Mouse (Mus musculus): Measurements from ENCODE around the gene Chd2. TPM values are rescaled to one million over a fixed set of nuclear protein-coding genes. Genes with fewer than 3 reads are reported as not detected.

Chd2 gene
- polyA plus RNA-seq, 1 experiment = 88.1 TPM

DNA sequence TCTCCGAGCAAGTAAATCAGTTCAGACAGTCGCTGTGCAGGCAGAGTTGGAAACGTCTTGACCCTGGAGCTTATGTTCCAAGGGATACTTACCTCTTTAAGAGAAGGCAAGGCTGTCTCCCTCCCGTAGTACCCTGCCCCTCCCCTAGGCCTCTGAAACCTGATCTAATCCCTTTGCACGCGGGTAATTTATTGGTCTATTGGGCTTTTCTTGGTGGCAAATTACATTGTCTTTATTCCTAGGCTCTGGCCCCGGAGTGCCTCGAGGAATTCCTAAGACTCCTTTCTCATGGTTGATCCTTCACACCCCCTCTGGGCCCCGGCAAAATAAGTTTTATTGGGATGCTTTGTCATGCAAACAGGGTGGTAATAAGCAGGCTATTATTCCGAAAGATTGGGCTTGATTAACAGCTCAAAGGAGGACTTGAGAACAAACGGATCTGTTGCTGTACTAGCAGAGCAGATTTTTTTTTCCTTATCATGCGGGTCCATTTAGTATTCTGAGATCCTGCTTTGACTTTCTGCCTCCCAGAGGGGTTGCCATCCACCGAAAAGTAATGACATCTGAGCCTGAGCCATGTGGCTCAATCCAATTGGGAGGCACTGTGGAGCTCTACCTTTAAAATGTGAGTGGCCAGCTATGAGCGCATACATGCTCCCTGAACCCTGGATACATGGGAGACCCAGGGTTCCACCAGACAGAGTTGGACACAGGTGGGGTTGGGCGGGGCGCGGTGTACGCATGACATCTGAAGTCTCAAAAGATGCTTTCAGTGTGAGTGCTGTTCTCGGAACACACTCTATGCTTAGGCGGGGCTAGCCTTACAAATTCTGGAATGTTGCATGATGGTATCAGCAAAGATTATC lies 141.3 kb downstream of the Chd2 start:
- Histone ChIP-seq H3K4me1 (replicated peaks; ENCODE audit: control insufficient read depth, insufficient read depth, low read length) (peaks cover 6% of the 10 kb centered on the region; the same call in 1 of the 2 replicates), H3K4me3 (ENCODE audit: control insufficient read depth, insufficient read depth, low read length) (no peak overlapping the region), H3K27ac (ENCODE audit: control insufficient read depth, insufficient read depth, low read length) (no peak overlapping the region), H3K27me3 (ENCODE audit: control insufficient read depth, insufficient read depth, low read length) (peaks cover 20% of the 10 kb centered on the region), H3K36me3 (ENCODE audit: control insufficient read depth, insufficient read depth, low read length) (no peaks in the 10 kb centered on the region)
- 29% methylated on average over 20 of the region's 20 CpGs for WGBS
- no peak for DNase-seq
- no peak for TF ChIP-seq CTCF (IDR thresholded peaks at IDR 0.05; ENCODE audit: borderline replicate concordance, control insufficient read depth, extremely low read depth, insufficient read depth, low read length, poor library complexity)
- TF ChIP-seq POLR2A (IDR thresholded peaks at IDR 0.05; ENCODE audit: control insufficient read depth, extremely low read depth, insufficient read depth, low read length, poor library complexity) = no peak

DNA sequence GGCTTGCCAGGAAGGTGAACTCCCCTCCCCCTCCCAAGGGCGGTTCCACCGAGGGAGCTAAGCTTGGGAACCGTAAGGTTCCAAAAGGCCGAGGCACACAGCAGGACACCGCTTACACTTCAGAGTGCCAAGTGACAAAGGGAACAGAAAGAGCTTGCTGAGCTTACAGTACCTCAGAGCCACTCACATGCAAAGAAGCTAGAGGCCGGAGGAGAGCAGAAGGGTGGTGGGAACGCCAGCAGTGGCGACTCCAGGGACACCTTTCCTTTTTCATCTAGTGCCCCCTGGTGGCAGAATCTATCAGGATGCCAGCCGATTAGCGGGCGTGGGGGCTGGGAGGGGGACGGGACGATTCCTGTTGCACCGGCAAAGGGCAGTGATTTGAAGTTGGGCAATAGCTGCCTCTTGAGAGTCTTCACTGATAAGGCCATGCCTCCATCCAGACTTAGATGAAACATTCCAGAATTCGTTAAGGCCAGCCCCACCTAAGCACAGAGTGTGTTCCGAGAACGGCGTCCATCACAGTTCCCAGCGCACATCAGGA lies 142.1 kb downstream of the Chd2 start:
- no peak for TF ChIP-seq POLR2A (IDR thresholded peaks at IDR 0.05; ENCODE audit: control insufficient read depth, extremely low read depth, insufficient read depth, low read length, poor library complexity)
- TF ChIP-seq CTCF (IDR thresholded peaks at IDR 0.05; ENCODE audit: borderline replicate concordance, control insufficient read depth, extremely low read depth, insufficient read depth, low read length, poor library complexity) = peak; percentile 65; the same call in 1 of the 2 replicates
- Histone ChIP-seq H3K4me1 (replicated peaks; ENCODE audit: control insufficient read depth, insufficient read depth, low read length) (peaks cover 6% of the 10 kb centered on the region; the same call in 1 of the 2 replicates), H3K4me3 (ENCODE audit: control insufficient read depth, insufficient read depth, low read length) (no peak overlapping the region), H3K27me3 (ENCODE audit: control insufficient read depth, insufficient read depth, low read length) (peaks cover 20% of the 10 kb centered on the region), H3K27ac (ENCODE audit: control insufficient read depth, insufficient read depth, low read length) (no peak overlapping the region), H3K36me3 (ENCODE audit: control insufficient read depth, insufficient read depth, low read length) (no peaks in the 10 kb centered on the region)
- 10% methylated on average over 19 of the region's 19 CpGs for WGBS
- peak; percentile 56 for DNase-seq

DNA sequence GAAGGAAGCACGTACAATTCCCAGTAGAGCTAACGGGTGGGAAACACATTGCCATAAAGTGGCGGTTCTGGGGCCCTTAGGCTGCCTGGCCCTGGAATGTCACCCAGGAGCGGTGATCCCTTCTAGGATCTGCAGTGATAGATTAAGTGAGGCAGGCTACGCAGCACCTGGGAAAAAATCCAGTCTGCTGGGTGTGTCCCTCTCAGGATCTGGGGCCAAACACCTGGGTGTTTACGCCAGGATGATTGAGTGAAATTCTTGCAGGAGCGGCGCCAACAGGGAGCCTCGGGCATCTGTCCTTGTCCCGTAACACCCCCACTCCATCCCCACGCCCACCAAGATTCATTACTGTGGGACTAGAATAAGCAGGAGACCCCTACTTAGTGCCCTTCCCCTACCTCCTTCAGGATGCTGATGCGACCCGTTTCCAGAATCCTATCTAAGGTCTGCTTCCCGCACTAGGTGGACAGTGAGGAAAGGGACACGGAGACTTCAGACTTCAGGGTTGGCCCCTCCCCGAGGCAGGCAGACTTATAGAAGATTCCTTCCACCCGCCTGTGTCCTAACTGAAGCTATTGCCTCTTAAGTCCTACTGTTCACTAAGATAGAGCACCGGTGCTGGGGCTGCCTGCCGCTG lies 142.7 kb downstream of the Chd2 start:
- WGBS = 17% methylated on average over 19 of the region's 19 CpGs
- no peak overlapping the region for H3K27ac ChIP-seq (ENCODE audit: control insufficient read depth, insufficient read depth, low read length)

DNA sequence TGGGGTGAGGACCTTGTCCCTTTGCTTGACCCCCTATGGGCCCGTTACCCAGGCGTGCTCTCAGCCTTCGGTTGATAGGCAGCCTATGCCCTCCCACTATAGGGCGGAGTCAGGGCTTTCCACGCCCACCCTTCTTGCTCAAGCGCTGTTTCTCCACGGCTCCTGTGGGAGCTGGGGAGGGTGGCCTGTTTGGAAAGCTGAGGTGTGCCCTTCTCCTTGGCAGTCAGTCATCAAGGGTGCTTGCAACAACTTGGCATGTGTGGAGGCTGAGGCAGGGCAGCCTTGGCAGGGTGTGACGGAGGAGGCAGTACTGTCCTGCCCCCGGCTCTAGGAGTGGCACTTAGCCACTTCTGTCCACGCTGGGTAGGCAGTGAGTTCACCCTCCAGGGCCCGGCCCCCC lies 143.3 kb downstream of the Chd2 start:
- peaks cover 6% of the 10 kb centered on the region; the same call in 1 of the 2 replicates for H3K4me1 ChIP-seq (replicated peaks; ENCODE audit: control insufficient read depth, insufficient read depth, low read length)
- TF ChIP-seq CTCF (IDR thresholded peaks at IDR 0.05; ENCODE audit: borderline replicate concordance, control insufficient read depth, extremely low read depth, insufficient read depth, low read length, poor library complexity) (no peak), POLR2A (IDR thresholded peaks at IDR 0.05; ENCODE audit: control insufficient read depth, extremely low read depth, insufficient read depth, low read length, poor library complexity) (no peak)
- no peak overlapping the region for H3K4me3 ChIP-seq (ENCODE audit: control insufficient read depth, insufficient read depth, low read length)
- DNase-seq = no peak
- H3K36me3 ChIP-seq (ENCODE audit: control insufficient read depth, insufficient read depth, low read length) = no peaks in the 10 kb centered on the region
- H3K27me3 ChIP-seq (ENCODE audit: control insufficient read depth, insufficient read depth, low read length) = peaks cover 20% of the 10 kb centered on the region
- no peak overlapping the region for H3K27ac ChIP-seq (ENCODE audit: control insufficient read depth, insufficient read depth, low read length)
- 9% methylated on average over 11 of the region's 11 CpGs for WGBS

More for the DNA sequence above, 142.7 kb downstream of the Chd2 start:
- TF ChIP-seq POLR2A (IDR thresholded peaks at IDR 0.05; ENCODE audit: control insufficient read depth, extremely low read depth, insufficient read depth, low read length, poor library complexity) (no peak), CTCF (IDR thresholded peaks at IDR 0.05; ENCODE audit: borderline replicate concordance, control insufficient read depth, extremely low read depth, insufficient read depth, low read length, poor library complexity) (no peak)
- Histone ChIP-seq H3K4me1 (replicated peaks; ENCODE audit: control insufficient read depth, insufficient read depth, low read length) (peaks cover 6% of the 10 kb centered on the region; the same call in 1 of the 2 replicates), H3K36me3 (ENCODE audit: control insufficient read depth, insufficient read depth, low read length) (no peaks in the 10 kb centered on the region), H3K4me3 (ENCODE audit: control insufficient read depth, insufficient read depth, low read length) (no peak overlapping the region), H3K27me3 (ENCODE audit: control insufficient read depth, insufficient read depth, low read length) (peaks cover 20% of the 10 kb centered on the region)
- no peak for DNase-seq

DNA sequence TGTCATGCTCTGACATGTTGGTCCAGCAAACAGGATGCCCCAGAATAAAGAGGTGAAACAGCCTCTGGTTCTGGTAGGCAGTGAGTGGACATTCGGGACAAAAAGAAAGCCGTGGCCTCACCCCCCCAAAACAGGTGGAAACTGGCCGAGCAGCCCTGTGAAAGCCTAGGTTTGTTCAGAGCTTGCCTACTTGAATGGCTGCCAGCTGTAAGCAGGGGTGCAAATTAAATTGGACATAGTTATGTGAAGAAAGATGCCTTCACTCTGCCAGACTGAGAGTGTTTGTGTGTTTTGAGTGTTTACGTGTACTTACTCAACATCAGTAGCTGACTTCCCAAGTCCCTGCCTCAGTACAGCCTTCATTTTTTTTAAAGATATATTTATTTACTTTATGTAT lies 147.6 kb downstream of the Chd2 start:
- Histone ChIP-seq H3K4me3 (ENCODE audit: control insufficient read depth, insufficient read depth, low read length) (no peak overlapping the region), H3K27ac (ENCODE audit: control insufficient read depth, insufficient read depth, low read length) (no peak overlapping the region), H3K4me1 (replicated peaks; ENCODE audit: control insufficient read depth, insufficient read depth, low read length) (0 out of 2 replicates have a peak, but pooled peaks cover 3% of the 10 kb centered on the region), H3K36me3 (ENCODE audit: control insufficient read depth, insufficient read depth, low read length) (no peaks in the 10 kb centered on the region), H3K27me3 (ENCODE audit: control insufficient read depth, insufficient read depth, low read length) (peaks cover 18% of the 10 kb centered on the region)
- no peak for DNase-seq
- 77% methylated on average over 4 of the region's 4 CpGs for WGBS
- TF ChIP-seq CTCF (IDR thresholded peaks at IDR 0.05; ENCODE audit: borderline replicate concordance, control insufficient read depth, extremely low read depth, insufficient read depth, low read length, poor library complexity) = no peak
- TF ChIP-seq POLR2A (IDR thresholded peaks at IDR 0.05; ENCODE audit: control insufficient read depth, extremely low read depth, insufficient read depth, low read length, poor library complexity) = no peak

DNA sequence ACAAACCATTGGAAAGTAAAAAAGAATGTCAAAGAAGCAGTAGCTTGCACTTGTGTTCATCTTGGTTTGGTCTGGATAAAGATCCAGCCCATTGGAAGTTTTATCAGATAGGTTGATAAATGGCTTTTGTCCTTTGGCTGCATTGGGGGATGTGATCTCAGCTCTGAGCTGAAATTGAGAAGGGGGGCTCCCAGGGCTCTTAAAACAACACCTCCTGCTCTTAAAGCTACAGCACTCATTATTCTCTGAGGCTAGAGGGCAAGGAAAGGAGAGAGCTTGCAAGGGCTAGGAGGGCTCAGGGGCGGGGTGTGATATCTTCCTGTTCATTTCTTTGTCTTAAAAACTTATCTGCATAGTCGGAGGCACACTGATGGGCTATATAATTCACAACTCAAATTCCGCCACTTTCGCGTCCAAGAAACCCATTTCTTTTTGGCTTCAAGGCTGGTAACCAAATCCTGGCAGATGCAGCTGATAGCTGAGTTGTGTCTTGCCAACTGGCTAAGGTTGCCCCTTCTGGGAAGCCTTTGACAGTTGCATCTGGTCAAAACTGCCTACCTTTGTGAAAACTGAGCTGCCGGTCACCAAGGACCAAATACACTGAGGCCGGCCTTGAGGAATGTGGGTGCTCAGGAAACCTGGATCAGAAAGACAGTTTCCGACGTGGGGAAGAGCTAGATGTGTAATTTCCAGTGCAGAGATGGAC lies 148.2 kb downstream of the Chd2 start:
- no peak for TF ChIP-seq CTCF (IDR thresholded peaks at IDR 0.05; ENCODE audit: borderline replicate concordance, control insufficient read depth, extremely low read depth, insufficient read depth, low read length, poor library complexity)
- no peak for TF ChIP-seq POLR2A (IDR thresholded peaks at IDR 0.05; ENCODE audit: control insufficient read depth, extremely low read depth, insufficient read depth, low read length, poor library complexity)
- H3K27me3 ChIP-seq (ENCODE audit: control insufficient read depth, insufficient read depth, low read length) = peaks cover 15% of the 10 kb centered on the region
- 0 out of 2 replicates have a peak, but pooled peaks cover 3% of the 10 kb centered on the region for H3K4me1 ChIP-seq (replicated peaks; ENCODE audit: control insufficient read depth, insufficient read depth, low read length)
- no peaks in the 10 kb centered on the region for H3K36me3 ChIP-seq (ENCODE audit: control insufficient read depth, insufficient read depth, low read length)
- WGBS = 84% methylated on average over 9 of the region's 9 CpGs
- no peak overlapping the region for H3K27ac ChIP-seq (ENCODE audit: control insufficient read depth, insufficient read depth, low read length)
- no peak for DNase-seq
- no peak overlapping the region for H3K4me3 ChIP-seq (ENCODE audit: control insufficient read depth, insufficient read depth, low read length)
